Mouse (Mus musculus) C2C12 (cell line): ENCODE data around the gene Fancc.

Source experiments
- CEBPB ChIP-seq: IDR thresholded peaks from one replicate; pipeline ENCODE4 v1.6.1; 2011; ENCODE audit warnings: low read depth, mild to moderate bottlenecking, control low read depth, moderate library complexity
- CTCF ChIP-seq: IDR thresholded peaks from one replicate; pipeline ENCODE4 v1.5.1; 2011; ENCODE audit not compliant: control insufficient read depth, insufficient read depth, insufficient read length
- FOSL1 ChIP-seq: IDR thresholded peaks from one replicate; pipeline ENCODE4 v1.8.0; 2011; ENCODE audit warnings: mild to moderate bottlenecking, low read length; ENCODE audit not compliant: poor library complexity, insufficient read depth, severe bottlenecking
- MAX ChIP-seq: IDR thresholded peaks from one replicate; pipeline ENCODE4 v1.6.1; 2011; ENCODE audit warnings: mild to moderate bottlenecking, control low read depth
- USF1 ChIP-seq: IDR thresholded peaks from one replicate; pipeline ENCODE4 v1.6.1; 2011; ENCODE audit warnings: low read depth, mild to moderate bottlenecking, control low read depth, moderate library complexity

GRCm38 (mm10) chr13:63293647-63294046, 203.4 kb downstream of the Fancc start:
- TF ChIP-seq CTCF: no peak
- no peak for TF ChIP-seq USF1
- no peak for TF ChIP-seq FOSL1
- no peak for TF ChIP-seq CEBPB
- no peak for TF ChIP-seq MAX
